Mouse (Mus musculus): ENCODE measurements around the gene Rai14. TPM values are rescaled to one million over a fixed set of nuclear protein-coding genes. Genes with fewer than 3 reads are reported as not detected.

Gene Rai14
- polyA plus RNA-seq, 1 experiment from 2014 or later = 73.1 TPM

- H3K9me3 ChIP-seq (ENCODE audit: low read depth, low read length) = no peaks in the 10 kb centered on the region
- H3K4me2 ChIP-seq = no peak overlapping the region
- no peaks in the 10 kb centered on the region for H3K36me3 ChIP-seq (ENCODE audit: insufficient read depth)
- no peak overlapping the region for H3K4me3 ChIP-seq (ENCODE audit: low read depth, low read length)
- no peaks in the 10 kb centered on the region for H3K27me3 ChIP-seq (ENCODE audit: insufficient read depth, low read length)
- DNase-seq (no peak), ATAC-seq (ENCODE audit: insufficient read depth) (no peak)
- no peak overlapping the region for H3K9ac ChIP-seq
- H3K4me1 ChIP-seq (ENCODE audit: insufficient read depth) = no peaks in the 10 kb centered on the region
- WGBS = 70% methylated on average over 4 of the region's 4 CpGs
- no peak overlapping the region for H3K27ac ChIP-seq (ENCODE audit: low read depth)
- no peak for TF ChIP-seq CTCF (IDR thresholded peaks at IDR 0.05; ENCODE audit: low read depth)
These were observed 183.1 kb downstream of the Rai14 start for GRCm38 (mm10) chr15:10531352-10531751.

GRCm38 (mm10) chr15:10525896-10526295, 188.5 kb downstream of the Rai14 start:
- Histone ChIP-seq H3K9me3 (ENCODE audit: low read depth, low read length) (no peaks in the 10 kb centered on the region), H3K9ac (no peak overlapping the region), H3K4me2 (no peak overlapping the region), H3K27ac (ENCODE audit: low read depth) (no peak overlapping the region), H3K27me3 (ENCODE audit: insufficient read depth, low read length) (no peaks in the 10 kb centered on the region), H3K4me1 (ENCODE audit: insufficient read depth) (no peaks in the 10 kb centered on the region), H3K4me3 (ENCODE audit: low read depth, low read length) (no peak overlapping the region), H3K36me3 (ENCODE audit: insufficient read depth) (no peaks in the 10 kb centered on the region)
- ATAC-seq (ENCODE audit: insufficient read depth) (no peak), DNase-seq (no peak)
- TF ChIP-seq CTCF (IDR thresholded peaks at IDR 0.05; ENCODE audit: low read depth) = no peak
- WGBS = 62% methylated on average over 1 of the region's 1 CpGs

Other genes with a start within 250 kb of the Rai14 start
- 15.0 and 17.9 TPM in 2 replicates for gene Dnajc21, start 244.1 kb downstream of the Rai14 start, polyA plus RNA-seq (2014; fragmentation: Nextera tagmentation; extraction: Ambion mirVana)
- gene Brix1, start 228.7 kb downstream of the Rai14 start, polyA plus RNA-seq (2014; fragmentation: Nextera tagmentation; extraction: Ambion mirVana) = 120 and 126 TPM in 2 replicates
- 25.1 and 25.4 TPM in 2 replicates for gene Rad1, start 228.6 kb downstream of the Rai14 start, polyA plus RNA-seq (2014; fragmentation: Nextera tagmentation; extraction: Ambion mirVana)
- gene Ttc23l, start 156.0 kb downstream of the Rai14 start, polyA plus RNA-seq (2014; fragmentation: Nextera tagmentation; extraction: Ambion mirVana) = not detected in 2 replicates
- 0.14 and 0.35 TPM in 2 replicates for gene C1qtnf3, start 237.7 kb upstream of the Rai14 start, polyA plus RNA-seq (2014; fragmentation: Nextera tagmentation; extraction: Ambion mirVana)

All from lung, embryonic 14.5 days (tissue).